Mouse (Mus musculus) midbrain, embryonic 10.5 days (tissue): Measurements from ENCODE around the gene Arhgef10l. TPM values are rescaled to one million over a fixed set of nuclear protein-coding genes. Genes with fewer than 3 reads are reported as not detected.
A peak's percentile ranks its signal among the peaks of the same experiment; 100 is the strongest.

Source experiments
- DNase-seq: peaks from one replicate; pipeline ENCODE4 v3.0.0-alpha.2; 2017; ENCODE audit warnings: low spot score
- H3K27ac ChIP-seq: fragments of 300-500 bp; sonication (generic); replicated peaks from 2 replicates; pipeline ENCODE4 v1.5.1; 2016; ENCODE audit warnings: mild to moderate bottlenecking
- H3K27me3 ChIP-seq: fragments of 300-500 bp; sonication (generic); 2 replicates; pipeline ENCODE4 v1.6.1; 2016; ENCODE audit warnings: low read depth, mild to moderate bottlenecking; ENCODE audit not compliant: poor library complexity, severe bottlenecking
- H3K36me3 ChIP-seq: fragments of 300-500 bp; sonication (generic); 2 replicates; pipeline ENCODE4 v1.6.1; 2016; ENCODE audit warnings: mild to moderate bottlenecking, moderate library complexity
- H3K4me1 ChIP-seq: fragments of 300-500 bp; sonication (generic); 2 replicates; pipeline ENCODE4 v1.6.1; 2016
- H3K4me3 ChIP-seq: fragments of 300-500 bp; sonication (generic); 2 replicates; pipeline ENCODE4 v1.5.1; 2016; ENCODE audit warnings: mild to moderate bottlenecking, moderate library complexity
- H3K9me3 ChIP-seq: fragments of 300-500 bp; sonication (generic); replicated peaks from 2 replicates; pipeline ENCODE4 v1.6.1; 2016; ENCODE audit warnings: mild to moderate bottlenecking
- WGBS: fragments of 180-500 bp; shearing (Covaris S2); methylation state at CpG from one replicate; pipeline ENCODE4 v1.1.7; 2016; 5-methylcytosine and 5-hydroxymethylcytosine counted together
- polyA plus RNA-seq: library from polyadenylated mRNA; unstranded; fragments of >200 nt; fragmentation: Nextera tagmentation; extraction: Ambion mirVana; gene quantifications from 2 replicates; pipeline ENCODE4 v1.2.1, GENCODE M21; 2016

Gene Arhgef10l
- polyA plus RNA-seq, 1 experiment from 2014 or later: 25.1 TPM

DNA sequence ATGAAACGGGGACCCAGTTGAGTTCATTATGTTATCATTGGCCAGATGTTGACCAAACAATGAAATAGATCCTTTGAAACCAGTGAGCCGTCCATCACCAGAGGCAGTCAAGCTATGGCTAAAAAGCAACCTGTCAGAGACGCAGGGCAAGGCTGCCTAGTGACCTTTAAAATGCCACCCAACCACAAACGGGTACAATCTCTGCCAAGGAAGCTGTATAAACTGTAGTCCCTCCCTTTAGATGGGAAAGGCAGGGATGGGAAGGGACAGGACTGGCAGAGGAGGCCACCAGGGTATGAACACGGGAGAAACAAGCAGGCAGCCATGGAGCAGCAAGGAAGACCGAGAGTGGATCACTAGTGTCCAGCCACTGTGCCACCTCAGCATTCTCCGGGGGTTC is 759 bp downstream of the Arhgef10l start:
- no peaks in the 10 kb centered on the region for H3K9me3 ChIP-seq
- 79% methylated on average over 7 of the region's 7 CpGs for WGBS
- peak overlapping the region; percentile 4; the same call in 1 of the 2 replicates for H3K27ac ChIP-seq
- H3K36me3 ChIP-seq: no peaks in the 10 kb centered on the region
- peaks cover 42% of the 10 kb centered on the region for H3K4me1 ChIP-seq
- peaks cover 3% of the 10 kb centered on the region; the same call in 1 of the 2 replicates for H3K27me3 ChIP-seq
- H3K4me3 ChIP-seq: no peak overlapping the region
- DNase-seq: no peak

DNA sequence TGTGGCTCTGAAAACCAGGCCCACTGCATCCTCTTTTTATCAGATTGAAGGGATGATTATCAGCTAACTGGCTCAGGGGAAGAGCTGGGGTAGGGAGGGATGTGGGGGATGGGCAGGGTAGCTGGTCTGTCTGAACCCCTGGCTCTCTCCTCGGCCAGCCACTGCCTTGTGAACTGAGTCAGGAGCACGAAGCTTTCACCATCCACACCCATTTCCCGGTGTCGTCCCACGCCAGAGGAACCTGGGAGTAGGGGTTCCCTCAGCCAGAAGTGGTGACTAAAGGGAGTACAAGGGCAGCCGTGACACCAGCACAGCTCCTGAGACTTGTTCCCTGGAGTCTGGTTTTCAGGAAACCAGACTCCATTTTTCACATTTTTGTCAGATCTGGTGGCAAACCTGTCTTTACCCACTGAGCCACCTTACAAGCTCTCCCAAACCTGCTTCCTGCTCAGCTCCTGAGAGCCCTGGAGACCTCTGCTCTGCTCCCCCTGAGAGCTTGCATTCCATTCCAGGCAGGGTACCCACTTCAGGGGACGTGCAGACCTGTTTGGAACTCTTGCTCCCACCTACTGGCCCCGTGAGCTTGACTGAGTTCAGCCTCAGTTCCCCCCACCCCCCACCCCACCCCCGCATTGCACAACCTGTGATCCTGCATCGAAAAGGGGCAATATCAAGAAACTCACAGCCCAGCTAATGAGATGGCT is 2.8 kb downstream of the Arhgef10l start:
- no peak for DNase-seq
- 36% methylated on average over 10 of the region's 10 CpGs for WGBS
- Histone ChIP-seq H3K4me3 (no peak overlapping the region), H3K4me1 (peaks cover 55% of the 10 kb centered on the region), H3K27me3 (peaks cover 12% of the 10 kb centered on the region), H3K36me3 (no peaks in the 10 kb centered on the region), H3K27ac (peak overlapping the region; percentile 76), H3K9me3 (no peaks in the 10 kb centered on the region)

DNA sequence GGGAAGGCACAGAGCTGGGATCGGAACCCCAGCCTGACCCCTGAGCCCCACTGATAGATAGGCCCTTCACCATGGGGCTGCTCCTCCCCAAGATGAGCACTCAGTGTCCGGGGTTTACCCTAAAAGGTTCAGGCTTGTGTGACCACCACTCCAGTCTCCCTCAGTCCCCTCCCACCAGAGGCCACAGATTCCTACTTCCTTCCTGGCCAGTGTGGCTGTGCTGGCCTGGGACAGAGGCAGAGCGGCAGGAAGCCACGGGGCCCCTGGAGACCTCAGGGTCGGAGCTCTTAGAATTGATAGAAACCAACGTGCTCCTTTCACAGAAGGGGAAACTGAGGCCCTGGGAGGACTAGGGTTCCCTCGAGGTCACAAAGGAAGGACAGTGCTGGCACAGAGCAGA is 3.4 kb downstream of the Arhgef10l start:
- Histone ChIP-seq H3K36me3 (no peaks in the 10 kb centered on the region), H3K4me3 (no peak overlapping the region), H3K9me3 (no peaks in the 10 kb centered on the region), H3K27ac (peak overlapping the region; percentile 76), H3K4me1 (peaks cover 60% of the 10 kb centered on the region), H3K27me3 (peaks cover 12% of the 10 kb centered on the region)
- 44% methylated on average over 7 of the region's 7 CpGs for WGBS
- no peak for DNase-seq

DNA sequence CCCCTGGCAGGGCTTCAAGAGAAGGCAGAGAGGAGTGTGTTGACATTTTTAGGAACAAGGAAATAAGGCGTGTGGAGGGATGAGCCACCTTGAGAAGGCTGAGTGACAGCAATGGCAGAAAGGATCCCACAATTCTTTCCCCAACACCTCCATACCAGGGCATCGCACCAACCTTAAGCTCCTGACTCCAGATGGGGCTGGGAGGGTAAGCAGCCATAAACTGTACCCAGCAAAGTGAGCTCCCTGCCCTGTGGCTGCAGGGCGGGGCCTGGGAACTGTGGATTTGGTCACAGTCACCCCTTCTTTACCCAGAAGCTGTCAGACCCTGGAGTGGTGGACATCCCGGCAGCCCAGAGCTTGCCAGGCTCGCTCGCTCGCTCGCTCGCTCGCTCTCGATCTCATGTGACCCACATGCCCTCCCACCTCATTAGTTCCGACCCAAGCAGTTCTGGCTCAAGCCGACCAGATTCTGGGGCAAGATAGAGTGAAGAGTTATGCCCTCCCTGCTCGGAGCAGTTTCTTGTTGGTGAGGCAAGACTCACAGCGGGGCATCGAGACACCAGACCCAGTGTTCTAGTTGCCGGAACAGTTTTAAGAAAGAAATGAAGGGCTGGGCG is 4.3 kb downstream of the Arhgef10l start:
- DNase-seq: no peak
- Histone ChIP-seq H3K27ac (peak overlapping the region; percentile 76; the same call in 1 of the 2 replicates), H3K9me3 (no peaks in the 10 kb centered on the region), H3K27me3 (peaks cover 12% of the 10 kb centered on the region), H3K36me3 (no peaks in the 10 kb centered on the region), H3K4me1 (peaks cover 70% of the 10 kb centered on the region), H3K4me3 (no peak overlapping the region)
- 81% methylated on average over 18 of the region's 18 CpGs for WGBS

DNA sequence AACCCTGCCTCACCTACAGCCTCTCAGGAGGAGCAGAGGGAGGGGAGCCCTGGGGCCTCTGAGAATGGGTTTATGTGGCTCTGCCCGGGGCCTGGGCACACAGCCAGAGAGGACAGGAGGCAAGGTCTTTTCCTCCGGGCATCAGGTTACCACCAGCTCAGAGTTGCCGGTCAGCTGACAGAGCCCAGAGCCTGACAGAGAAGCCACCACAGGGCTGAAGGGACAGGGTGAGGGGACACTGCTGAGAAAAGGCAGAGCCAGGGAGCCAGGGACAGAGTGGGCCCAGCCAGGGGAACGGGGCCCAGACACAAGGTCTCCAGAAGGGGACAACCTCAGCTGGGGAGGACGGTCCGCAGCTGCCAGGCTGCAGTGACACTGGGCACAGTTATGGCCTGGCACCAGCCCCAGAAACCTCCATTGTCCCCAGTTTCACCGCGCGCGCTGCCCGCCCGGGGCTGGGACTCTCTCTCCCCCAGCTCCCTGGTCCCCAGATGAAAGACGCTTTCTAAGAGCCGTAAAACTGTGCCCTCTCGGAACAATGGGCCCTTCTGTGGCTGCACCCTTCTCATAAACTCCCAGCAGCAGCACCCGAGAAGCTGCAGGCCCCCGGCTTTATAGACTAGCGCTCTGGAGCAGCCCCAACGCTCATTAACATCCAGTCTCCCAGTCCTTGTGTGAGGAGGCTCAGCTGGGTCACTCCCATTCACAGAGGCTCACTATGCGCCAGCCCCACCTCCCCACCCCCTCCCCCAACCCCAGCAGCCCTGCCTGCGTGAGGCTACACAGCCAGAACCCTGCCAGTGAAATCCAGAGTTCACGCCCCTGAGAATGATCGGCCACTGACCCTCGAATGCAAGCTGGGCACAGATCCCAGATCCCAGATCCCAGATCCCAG is 7.9 kb downstream of the Arhgef10l start:
- 4% methylated on average over 24 of the region's 24 CpGs for WGBS
- Histone ChIP-seq H3K36me3 (no peaks in the 10 kb centered on the region), H3K27ac (peak overlapping the region; percentile 93), H3K4me3 (peak overlapping the region; percentile 42), H3K4me1 (peaks cover 61% of the 10 kb centered on the region), H3K27me3 (peaks cover 12% of the 10 kb centered on the region), H3K9me3 (no peaks in the 10 kb centered on the region)
- DNase-seq: peak; percentile 77

- H3K9me3 ChIP-seq: no peaks in the 10 kb centered on the region
- H3K27me3 ChIP-seq: peaks cover 9% of the 10 kb centered on the region
- H3K36me3 ChIP-seq: no peaks in the 10 kb centered on the region
- 78% methylated on average over 8 of the region's 8 CpGs for WGBS
- no peak overlapping the region for H3K4me3 ChIP-seq
- peak overlapping the region; percentile 93; the same call in 1 of the 2 replicates for H3K27ac ChIP-seq
- peaks cover 47% of the 10 kb centered on the region for H3K4me1 ChIP-seq
- no peak for DNase-seq
Measured at GRCm38 (mm10) chr4:140656529-140656928, 9.3 kb downstream of the Arhgef10l start.

DNA sequence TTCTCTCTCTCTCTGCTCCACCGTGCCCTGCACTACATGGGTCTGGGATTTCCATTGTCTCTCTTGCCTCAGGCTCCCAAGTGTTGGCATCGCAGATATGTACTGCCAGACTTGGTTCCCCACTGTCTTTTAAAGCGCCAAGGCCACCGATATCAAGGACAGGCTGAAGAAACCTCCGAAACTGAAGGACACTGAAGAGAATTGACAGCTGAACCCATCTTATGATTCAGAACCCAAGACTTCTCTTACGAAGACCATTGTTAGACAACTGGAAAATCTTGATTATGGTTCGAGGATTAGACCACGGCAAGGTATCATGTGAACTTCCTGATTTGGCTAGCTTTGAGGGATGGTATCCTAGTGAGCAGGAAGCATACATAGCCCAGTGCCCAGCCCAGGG is 11.0 kb downstream of the Arhgef10l start:
- Histone ChIP-seq H3K4me1 (peaks cover 44% of the 10 kb centered on the region), H3K27ac (no peak overlapping the region), H3K4me3 (no peak overlapping the region), H3K9me3 (no peaks in the 10 kb centered on the region), H3K36me3 (no peaks in the 10 kb centered on the region), H3K27me3 (peaks cover 9% of the 10 kb centered on the region)
- 81% methylated on average over 8 of the region's 8 CpGs for WGBS
- DNase-seq: no peak

DNA sequence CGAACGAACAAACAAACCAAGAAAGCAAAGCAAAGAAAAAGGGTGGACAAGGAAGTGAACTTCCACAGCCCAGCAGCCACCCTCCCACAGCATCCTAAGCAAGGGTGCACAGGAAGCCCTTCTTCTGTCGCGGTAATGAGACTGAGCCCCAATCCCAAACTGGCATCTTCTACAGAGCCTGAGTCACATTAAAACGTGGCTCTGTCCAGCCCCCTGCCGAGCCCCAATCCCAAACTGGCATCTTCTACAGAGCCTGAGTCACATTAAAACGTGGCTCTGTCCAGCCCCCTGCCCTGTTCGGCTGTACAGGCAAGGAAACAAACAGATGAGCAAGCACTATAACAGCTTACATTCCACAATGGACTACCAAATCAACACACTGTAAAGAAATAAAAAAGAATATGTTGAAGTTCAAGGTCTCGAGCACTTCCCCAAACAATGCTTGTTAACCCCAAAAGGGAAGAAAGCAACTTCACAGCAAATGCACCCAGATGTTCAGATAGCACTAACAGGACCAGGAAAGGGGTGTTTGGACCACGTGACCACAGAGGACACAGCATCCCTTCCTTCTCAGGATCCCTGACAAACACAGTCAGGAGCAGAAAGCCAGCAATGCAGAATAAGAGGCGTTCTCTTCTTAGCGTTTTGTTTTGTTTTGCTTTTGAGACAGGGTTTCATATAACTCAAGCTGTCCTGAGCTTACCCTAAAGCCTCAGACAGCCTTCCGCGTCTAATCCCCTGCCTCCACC is 11.8 kb downstream of the Arhgef10l start:
- Histone ChIP-seq H3K9me3 (no peaks in the 10 kb centered on the region), H3K36me3 (no peaks in the 10 kb centered on the region), H3K27ac (peak overlapping the region; percentile 28; the same call in 1 of the 2 replicates), H3K4me3 (no peak overlapping the region), H3K4me1 (peaks cover 49% of the 10 kb centered on the region), H3K27me3 (peaks cover 4% of the 10 kb centered on the region)
- 62% methylated on average over 14 of the region's 14 CpGs for WGBS
- no peak for DNase-seq

DNA sequence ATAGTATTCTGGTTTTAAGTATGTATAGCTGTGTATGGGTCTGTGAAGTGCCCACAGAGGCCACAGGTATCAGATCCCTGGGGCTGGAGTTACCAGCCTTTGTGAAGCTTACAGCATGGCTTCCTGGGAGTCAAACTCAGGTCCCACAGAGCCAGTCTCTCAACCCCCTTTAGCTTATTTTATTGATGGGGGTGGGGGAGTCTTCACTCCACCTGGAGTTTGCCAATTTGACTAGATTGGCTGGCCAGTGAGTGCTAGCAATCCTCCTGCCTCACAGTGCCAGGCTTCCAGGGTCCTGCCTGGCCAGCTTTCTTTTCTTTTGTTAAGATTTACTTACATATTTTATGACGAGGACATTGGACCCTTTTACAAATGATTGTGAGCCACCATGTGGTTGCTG is 16.1 kb downstream of the Arhgef10l start:
- H3K4me1 ChIP-seq: peaks cover 59% of the 10 kb centered on the region
- 43% methylated on average over 1 of the region's 1 CpGs for WGBS

GRCm38 (mm10) chr4:140649207-140649591 is 16.6 kb downstream of the Arhgef10l start:
- Histone ChIP-seq H3K4me1 (peaks cover 59% of the 10 kb centered on the region), H3K4me3 (peak overlapping the region; percentile 88), H3K27ac (peak overlapping the region; percentile 99), H3K36me3 (peaks cover 25% of the 10 kb centered on the region), H3K27me3 (no peaks in the 10 kb centered on the region), H3K9me3 (no peaks in the 10 kb centered on the region)
- DNase-seq: no peak
- WGBS: 31% methylated on average over 9 of the region's 9 CpGs

More for the DNA sequence above, 16.1 kb downstream of the Arhgef10l start:
- H3K9me3 ChIP-seq: no peaks in the 10 kb centered on the region
- no peak for DNase-seq
- no peak overlapping the region; the same call in 1 of the 2 replicates for H3K4me3 ChIP-seq
- peaks cover 20% of the 10 kb centered on the region for H3K36me3 ChIP-seq
- H3K27me3 ChIP-seq: no peaks in the 10 kb centered on the region
- peak overlapping the region; percentile 99 for H3K27ac ChIP-seq

- Histone ChIP-seq H3K27me3 (no peaks in the 10 kb centered on the region), H3K4me1 (peaks cover 59% of the 10 kb centered on the region), H3K9me3 (no peaks in the 10 kb centered on the region), H3K27ac (peak overlapping the region; percentile 99), H3K36me3 (peaks cover 31% of the 10 kb centered on the region), H3K4me3 (peak overlapping the region; percentile 88)
- WGBS: under 1% methylated on average over 50 of the region's 50 CpGs
- peak; percentile 79 for DNase-seq
Measured at GRCm38 (mm10) chr4:140648443-140649206, 17.2 kb downstream of the Arhgef10l start.
